Mouse (Mus musculus) forebrain, embryonic 11.5 days (tissue): ENCODE measurements around the gene Hist1h2ad. TPM values are rescaled to one million over a fixed set of nuclear protein-coding genes. Genes with fewer than 3 reads are reported as not detected.
A peak's percentile ranks its signal among the peaks of the same experiment; 100 is the strongest.

Source experiments
- ATAC-seq: fragments of 200-750 bp; cut with Nextera tagmentation; replicated peaks from 2 replicates; pipeline ENCODE4 v1.8.0; 2017; ENCODE audit warnings: moderate TSS enrichment; ENCODE audit not compliant: low FRiP score
- DNase-seq: peaks from one replicate; pipeline ENCODE4 v3.0.0-alpha.2; 2017; ENCODE audit warnings: low spot score
- H3K27ac ChIP-seq: fragments of 300-500 bp; sonication (generic); 2 replicates; pipeline ENCODE4 v1.5.1; 2014; ENCODE audit warnings: low read depth, low read length
- H3K27me3 ChIP-seq: fragments of 300-500 bp; sonication (generic); 2 replicates; pipeline ENCODE4 v1.6.1; 2014; ENCODE audit warnings: mild to moderate bottlenecking, low read length, mixed read lengths; ENCODE audit not compliant: control insufficient read depth, insufficient read depth
- H3K36me3 ChIP-seq: fragments of 300-500 bp; sonication (generic); 2 replicates; pipeline ENCODE4 v1.6.1; 2014; ENCODE audit warnings: mild to moderate bottlenecking, low read length, moderate library complexity, mixed read lengths; ENCODE audit not compliant: control insufficient read depth, insufficient read depth
- H3K4me1 ChIP-seq: fragments of 300-500 bp; sonication (generic); replicated peaks from 2 replicates; pipeline ENCODE4 v1.6.1; 2014; ENCODE audit warnings: low read length, mixed read lengths; ENCODE audit not compliant: control insufficient read depth, insufficient read depth
- H3K4me2 ChIP-seq: fragments of 300-500 bp; sonication (generic); 2 replicates; pipeline ENCODE4 v1.6.1; 2014; ENCODE audit warnings: low read depth, mild to moderate bottlenecking, low read length, moderate library complexity, mixed read lengths; ENCODE audit not compliant: severe bottlenecking
- H3K4me3 ChIP-seq: fragments of 300-500 bp; sonication (generic); 2 replicates; pipeline ENCODE4 v1.5.1; 2014; ENCODE audit warnings: low read depth, low read length
- H3K9ac ChIP-seq: fragments of 300-500 bp; sonication (generic); 2 replicates; pipeline ENCODE4 v1.6.1; 2014; ENCODE audit warnings: low read length
- H3K9me3 ChIP-seq: fragments of 300-500 bp; sonication (generic); 2 replicates; pipeline ENCODE4 v1.6.1; 2016; ENCODE audit warnings: low read length, mixed read lengths; ENCODE audit not compliant: control insufficient read depth
- WGBS: fragments of 180-500 bp; shearing (Covaris S2); extraction: QIAGEN DNeasy Blood & Tissue Kit; methylation state at CpG from one replicate; pipeline ENCODE4 v1.1.7; 2014; 5-methylcytosine and 5-hydroxymethylcytosine counted together
- polyA plus RNA-seq: library from polyadenylated mRNA; unstranded; fragments of >200 nt; fragmentation: Nextera tagmentation; extraction: Ambion mirVana; gene quantifications from 2 replicates; pipeline ENCODE4 v1.2.1, GENCODE M21; 2014

Gene Hist1h2ad
- polyA plus RNA-seq, 1 experiment from 2014 or later, result 3.0 TPM

DNA sequence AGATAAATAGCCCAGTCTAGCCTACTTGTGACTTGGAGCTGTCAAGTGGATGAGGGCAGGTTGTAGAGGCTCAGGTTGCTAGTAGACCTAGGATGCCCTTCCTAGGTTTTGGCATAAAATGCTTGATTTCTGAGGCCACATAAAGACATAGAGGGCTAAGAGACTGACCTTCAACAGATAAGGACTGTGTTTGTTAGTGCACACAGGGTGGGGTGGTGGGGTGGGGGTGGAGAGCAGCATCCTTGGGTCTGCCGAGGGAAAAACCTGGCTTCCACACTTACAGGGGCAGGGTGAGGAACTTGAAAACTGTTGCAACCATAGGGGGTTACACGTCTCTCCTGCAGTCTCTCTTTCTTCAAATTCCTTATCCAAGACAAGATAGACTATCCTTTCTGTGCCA, 21.0 kb downstream of the Hist1h2ad start:
- no peak overlapping the region for H3K27ac ChIP-seq
- H3K27me3 ChIP-seq, result no peaks in the 10 kb centered on the region
- no peak overlapping the region for H3K4me3 ChIP-seq
- no peak overlapping the region for H3K4me2 ChIP-seq
- no peak overlapping the region for H3K9ac ChIP-seq
- no peaks in the 10 kb centered on the region for H3K36me3 ChIP-seq
- ATAC-seq (no peak), DNase-seq (no peak)
- WGBS, result 76% methylated on average over 2 of the region's 2 CpGs
- no peaks in the 10 kb centered on the region for H3K4me1 ChIP-seq
- no peaks in the 10 kb centered on the region for H3K9me3 ChIP-seq

DNA sequence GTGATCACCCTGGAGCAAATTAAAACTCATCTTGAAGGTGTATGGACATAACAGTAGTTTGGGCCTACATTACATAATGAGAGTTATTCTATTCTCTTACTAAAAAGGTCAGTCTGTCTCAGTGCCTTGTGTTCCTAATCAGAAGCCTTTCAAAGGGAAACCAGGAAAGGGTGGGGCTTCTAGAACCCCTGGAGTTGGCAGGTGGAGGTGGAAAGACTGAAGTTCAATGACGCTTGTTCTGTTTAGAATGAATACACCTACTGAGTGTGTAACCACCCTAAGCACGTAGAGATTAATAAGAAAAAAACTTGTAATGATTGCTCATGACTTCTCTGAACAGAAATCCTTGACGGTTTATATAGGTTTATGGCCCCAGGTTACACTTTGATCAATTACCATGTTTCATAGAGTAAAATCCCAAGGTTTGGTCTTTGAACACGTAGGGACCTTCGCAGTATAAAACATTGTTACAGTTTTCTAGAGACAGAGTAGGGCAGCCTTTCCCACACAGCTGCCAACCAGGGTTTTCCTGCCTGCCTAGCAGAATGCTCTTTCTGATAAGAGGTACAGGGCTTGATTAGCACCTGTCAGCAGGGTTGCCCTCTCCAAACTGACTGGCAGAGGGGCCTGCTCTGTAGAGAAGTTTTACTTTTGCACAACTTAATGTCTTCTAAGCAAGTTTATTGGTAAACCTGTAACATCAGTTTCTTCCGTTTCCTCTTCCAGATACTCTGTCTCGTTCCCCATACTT, 21.6 kb downstream of the Hist1h2ad start:
- Histone ChIP-seq H3K27me3 (no peaks in the 10 kb centered on the region), H3K4me3 (no peak overlapping the region), H3K9ac (no peak overlapping the region), H3K36me3 (no peaks in the 10 kb centered on the region), H3K27ac (no peak overlapping the region), H3K4me1 (no peaks in the 10 kb centered on the region), H3K9me3 (no peaks in the 10 kb centered on the region), H3K4me2 (no peak overlapping the region)
- DNase-seq (no peak), ATAC-seq (no peak)
- 84% methylated on average over 7 of the region's 7 CpGs for WGBS

DNA sequence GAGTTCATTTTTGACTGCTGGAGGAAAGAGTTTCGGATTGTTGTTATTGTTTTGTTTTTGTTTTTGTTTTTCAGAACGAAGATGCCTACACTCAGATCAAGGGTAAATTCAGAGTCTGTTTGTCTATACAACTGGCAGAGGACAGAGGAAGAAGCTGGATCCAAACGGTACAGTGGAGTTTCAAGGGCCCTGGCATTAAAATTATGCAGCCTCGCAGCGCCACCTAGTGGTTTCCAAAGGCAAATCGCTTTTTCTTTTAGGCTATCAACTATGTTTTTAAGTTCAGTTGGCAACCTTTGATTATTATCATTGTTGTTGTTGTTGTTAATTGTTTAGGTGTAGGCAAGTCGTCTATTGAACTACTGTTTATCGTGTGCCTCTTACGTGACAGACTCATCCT, 23.8 kb downstream of the Hist1h2ad start:
- no peaks in the 10 kb centered on the region for H3K9me3 ChIP-seq
- WGBS, result 6% methylated on average over 9 of the region's 9 CpGs
- H3K4me3 ChIP-seq, result no peak overlapping the region
- 0 out of 2 replicates have a peak, but pooled peaks have one; percentile 67 for ATAC-seq
- H3K4me1 ChIP-seq, result no peaks in the 10 kb centered on the region
- H3K36me3 ChIP-seq, result no peaks in the 10 kb centered on the region
- no peak overlapping the region for H3K9ac ChIP-seq
- no peak overlapping the region for H3K4me2 ChIP-seq
- H3K27me3 ChIP-seq, result no peaks in the 10 kb centered on the region
- H3K27ac ChIP-seq, result no peak overlapping the region
- peak; percentile 88 for DNase-seq

DNA sequence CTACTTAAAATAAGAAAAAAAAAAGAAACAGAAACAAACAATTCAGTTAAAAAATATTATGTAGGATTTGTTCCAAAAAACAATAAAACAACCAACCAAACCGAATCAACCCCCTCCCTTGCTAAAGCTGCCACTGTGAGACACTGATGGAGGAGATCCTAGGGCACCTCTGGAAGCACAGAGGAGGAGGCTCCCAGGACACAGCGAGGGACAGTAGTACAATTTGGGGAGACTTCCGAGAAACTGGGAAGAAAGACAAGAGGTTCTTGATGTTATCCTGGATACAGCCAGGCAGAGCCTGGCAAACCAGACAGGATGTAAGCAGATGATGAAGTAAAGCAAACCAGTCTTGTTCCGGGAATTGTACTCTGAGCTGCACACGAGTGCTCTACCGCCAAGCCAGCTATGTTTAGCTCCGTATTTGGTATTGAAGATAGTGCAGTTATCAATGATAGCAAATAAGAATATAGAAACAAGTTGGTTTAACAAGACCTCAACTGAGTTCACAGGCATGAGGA, 29.1 kb downstream of the Hist1h2ad start:
- WGBS, result 88% methylated on average over 7 of the region's 7 CpGs
- H3K4me1 ChIP-seq, result no peaks in the 10 kb centered on the region
- ATAC-seq (no peak), DNase-seq (no peak)
- no peak overlapping the region for H3K27ac ChIP-seq
- no peak overlapping the region for H3K4me2 ChIP-seq
- no peaks in the 10 kb centered on the region for H3K36me3 ChIP-seq
- no peaks in the 10 kb centered on the region for H3K9me3 ChIP-seq
- H3K9ac ChIP-seq, result no peak overlapping the region
- no peaks in the 10 kb centered on the region for H3K27me3 ChIP-seq
- H3K4me3 ChIP-seq, result no peak overlapping the region

DNA sequence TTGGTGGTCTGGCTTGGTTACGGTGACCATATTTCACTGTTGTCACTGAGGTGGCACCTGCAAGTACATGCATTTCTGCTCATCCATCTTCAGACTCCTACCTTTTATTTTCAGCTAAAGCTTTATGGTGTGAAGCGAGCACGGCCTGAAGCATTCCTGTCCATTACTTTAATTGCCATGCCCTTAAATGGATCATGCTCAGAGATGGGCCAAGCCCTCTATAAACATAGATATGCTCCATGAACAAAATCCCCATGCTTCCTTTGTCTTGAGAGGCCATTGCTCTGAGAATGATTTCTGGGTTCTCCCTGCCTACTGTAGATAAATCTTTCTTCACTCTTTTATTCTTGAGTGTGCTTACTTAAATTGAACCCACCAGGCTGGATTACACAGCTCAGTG, 30.3 kb downstream of the Hist1h2ad start:
- Histone ChIP-seq H3K9me3 (no peaks in the 10 kb centered on the region), H3K9ac (no peak overlapping the region), H3K4me3 (no peak overlapping the region), H3K27ac (no peak overlapping the region), H3K36me3 (no peaks in the 10 kb centered on the region), H3K27me3 (no peaks in the 10 kb centered on the region), H3K4me1 (no peaks in the 10 kb centered on the region), H3K4me2 (no peak overlapping the region)
- WGBS, result 88% methylated on average over 3 of the region's 3 CpGs
- ATAC-seq, result no peak
- no peak for DNase-seq

DNA sequence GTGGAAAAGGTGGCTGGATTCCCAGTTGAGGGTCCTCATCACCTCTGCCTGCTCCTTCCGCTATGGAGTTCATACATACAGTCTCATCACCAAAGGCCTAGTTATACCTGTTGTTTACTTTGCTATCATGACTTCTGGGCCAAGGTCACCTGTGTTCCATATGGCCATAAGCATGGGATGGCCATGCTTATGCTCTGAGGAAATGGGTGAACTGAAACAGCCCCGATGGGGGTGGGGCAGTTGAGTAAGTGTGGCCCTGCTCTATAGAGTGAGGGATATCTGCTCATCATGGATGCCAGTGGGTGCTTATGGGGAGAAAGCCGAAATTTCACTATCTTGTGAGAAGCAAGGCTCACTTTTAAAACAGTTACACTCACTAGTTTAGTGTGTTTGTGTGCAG, 30.9 kb downstream of the Hist1h2ad start:
- H3K4me3 ChIP-seq, result no peak overlapping the region
- H3K4me2 ChIP-seq, result no peak overlapping the region
- no peaks in the 10 kb centered on the region for H3K9me3 ChIP-seq
- no peaks in the 10 kb centered on the region for H3K27me3 ChIP-seq
- H3K27ac ChIP-seq, result no peak overlapping the region
- H3K9ac ChIP-seq, result no peak overlapping the region
- no peak for DNase-seq
- 90% methylated on average over 3 of the region's 3 CpGs for WGBS
- H3K4me1 ChIP-seq, result no peaks in the 10 kb centered on the region
- no peaks in the 10 kb centered on the region for H3K36me3 ChIP-seq
- ATAC-seq, result no peak

DNA sequence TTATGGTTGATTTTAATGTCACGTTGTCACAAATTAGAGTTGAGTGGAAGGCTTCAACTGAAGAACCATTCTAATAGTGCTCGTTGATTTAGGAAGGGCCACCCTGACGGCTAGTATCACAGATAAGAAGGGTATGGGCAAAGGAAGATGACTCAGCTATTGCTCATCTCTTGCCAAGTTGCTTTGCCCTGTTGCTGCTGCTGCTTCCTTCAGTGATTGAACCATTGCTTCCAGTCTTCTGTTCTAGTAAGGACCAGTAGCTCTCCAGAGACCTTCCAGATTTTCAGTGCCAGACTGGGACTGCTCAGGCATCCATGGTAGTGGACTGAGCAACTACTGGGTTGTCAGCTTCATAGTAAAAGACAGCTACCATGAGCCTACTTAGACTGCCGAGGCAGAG, 35.0 kb downstream of the Hist1h2ad start:
- no peak overlapping the region for H3K27ac ChIP-seq
- WGBS, result 85% methylated on average over 4 of the region's 4 CpGs
- H3K4me3 ChIP-seq, result no peak overlapping the region
- ATAC-seq (no peak), DNase-seq (no peak)
- H3K4me2 ChIP-seq, result no peak overlapping the region
- H3K4me1 ChIP-seq, result no peaks in the 10 kb centered on the region
- no peaks in the 10 kb centered on the region for H3K9me3 ChIP-seq
- no peaks in the 10 kb centered on the region for H3K36me3 ChIP-seq
- H3K9ac ChIP-seq, result no peak overlapping the region
- no peaks in the 10 kb centered on the region for H3K27me3 ChIP-seq

DNA sequence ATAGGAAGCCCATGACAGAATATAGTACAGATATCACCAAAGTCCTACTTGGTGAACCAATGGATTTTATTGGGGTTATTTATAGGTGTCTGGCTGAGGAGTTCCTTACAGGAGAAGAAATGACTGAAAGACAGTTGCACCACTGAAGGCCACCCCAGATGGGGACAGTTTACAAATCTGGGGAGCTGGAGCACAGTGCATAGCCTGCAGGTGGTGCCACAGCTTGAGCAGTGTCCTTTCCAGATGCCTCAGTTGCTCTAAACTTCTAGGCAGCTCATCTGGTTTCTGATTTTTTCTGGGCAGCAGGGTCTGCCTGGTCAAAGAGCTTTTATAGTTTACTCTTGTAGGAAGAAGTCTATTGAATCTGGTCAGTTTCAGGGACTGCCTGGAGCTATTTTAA, 35.7 kb downstream of the Hist1h2ad start:
- Histone ChIP-seq H3K4me1 (no peaks in the 10 kb centered on the region), H3K4me2 (no peak overlapping the region), H3K36me3 (no peaks in the 10 kb centered on the region), H3K9me3 (no peaks in the 10 kb centered on the region), H3K27ac (no peak overlapping the region), H3K9ac (no peak overlapping the region), H3K27me3 (no peaks in the 10 kb centered on the region), H3K4me3 (no peak overlapping the region)
- DNase-seq (no peak), ATAC-seq (no peak)

DNA sequence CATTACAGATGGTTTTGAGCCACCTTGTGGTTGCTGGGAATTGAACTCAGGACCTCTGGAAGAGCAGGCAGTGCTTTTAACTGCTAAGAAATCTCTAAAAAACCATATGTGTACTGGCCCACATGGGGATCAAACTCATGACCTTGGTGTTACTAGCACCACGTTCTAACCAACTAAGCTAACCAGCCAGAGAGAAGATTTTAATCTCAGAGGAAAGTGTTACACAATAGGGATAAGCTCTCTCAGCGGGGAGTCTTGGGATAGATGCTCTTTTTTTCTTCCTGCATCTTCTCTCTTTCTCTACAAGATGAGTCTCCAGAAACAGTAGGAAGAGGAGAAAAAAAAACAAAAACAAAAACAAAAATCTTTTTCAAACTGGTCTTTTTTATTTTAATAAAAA, 36.2 kb downstream of the Hist1h2ad start:
- no peaks in the 10 kb centered on the region for H3K9me3 ChIP-seq
- DNase-seq (no peak), ATAC-seq (no peak)
- H3K27ac ChIP-seq, result no peak overlapping the region
- H3K4me2 ChIP-seq, result no peak overlapping the region
- H3K36me3 ChIP-seq, result no peaks in the 10 kb centered on the region
- no peaks in the 10 kb centered on the region for H3K4me1 ChIP-seq
- H3K27me3 ChIP-seq, result no peaks in the 10 kb centered on the region
- 70% methylated on average over 2 of the region's 2 CpGs for WGBS
- H3K9ac ChIP-seq, result no peak overlapping the region
- no peak overlapping the region for H3K4me3 ChIP-seq
